Mouse (Mus musculus) megakaryocyte, embryonic 14.5 days (primary cell): Measurements from ENCODE around the gene Sars.

ENCODE experiments used
- FLI1 ChIP-seq: IDR thresholded peaks from 2 replicates; pipeline ENCODE4 v1.6.1; 2012; ENCODE audit warnings: low read length, inconsistent platforms, mixed read lengths
- GATA1 ChIP-seq: IDR thresholded peaks from 3 replicates; pipeline ENCODE4 v1.6.1; 2012; ENCODE audit warnings: mixed read lengths, low read length, inconsistent platforms, borderline replicate concordance

DNA sequence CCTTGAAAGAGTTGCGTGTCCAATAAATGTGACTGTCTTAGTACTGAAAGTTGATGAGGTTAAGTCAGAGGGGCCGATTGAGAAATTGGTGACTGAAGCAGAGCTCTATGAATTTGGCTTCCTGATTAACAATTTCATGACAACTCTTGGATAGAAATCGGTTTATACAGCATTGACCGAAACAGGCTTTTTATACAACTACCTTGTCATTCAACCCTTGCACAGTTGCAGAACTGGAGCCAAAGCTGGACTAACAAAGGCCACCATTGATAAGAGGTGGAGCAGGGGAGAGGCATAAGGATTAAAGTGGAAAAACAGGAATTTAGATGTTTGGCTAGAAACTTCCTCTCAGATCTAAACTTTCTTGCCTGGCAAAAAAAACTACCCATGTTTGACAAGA is 33.8 kb upstream of the Sars start:
- TF ChIP-seq GATA1 = no peak
- TF ChIP-seq FLI1 = no peak
